Mouse (Mus musculus): ENCODE measurements around the gene Mrpl50.

Mrpl50 gene

GRCm38 (mm10) chr4:49467360-49467759 is 53.5 kb downstream of the Mrpl50 start:
- TF ChIP-seq CTCF (conservative IDR thresholded peaks at IDR 0.05; ENCODE audit: low read length) (no peak; the same call in 1 of the 2 replicates), NANOG (IDR thresholded peaks at IDR 0.05; ENCODE audit: borderline replicate concordance, low read length) (no peak), POU5F1 (IDR thresholded peaks at IDR 0.05; ENCODE audit: borderline replicate concordance, low read length) (no peak)
- no peaks in the 10 kb centered on the region for H3K36me3 ChIP-seq (ENCODE audit: insufficient read depth, low read length)
- peak overlapping the region; percentile 73 for H3K4me3 ChIP-seq (replicated peaks; ENCODE audit: low read length)
- no peaks in the 10 kb centered on the region for H3K4me1 ChIP-seq (replicated peaks; ENCODE audit: low read depth, low read length)
- no peaks in the 10 kb centered on the region for H3K27me3 ChIP-seq (ENCODE audit: insufficient read depth, low read length)
- H3K9me3 ChIP-seq (ENCODE audit: low read length), result peaks cover 21% of the 10 kb centered on the region

Measured in E14TG2a.4 (cell line).